Comparison of ENCODE assay signal across 8 mouse cellular contexts in the genomic region with DNA sequence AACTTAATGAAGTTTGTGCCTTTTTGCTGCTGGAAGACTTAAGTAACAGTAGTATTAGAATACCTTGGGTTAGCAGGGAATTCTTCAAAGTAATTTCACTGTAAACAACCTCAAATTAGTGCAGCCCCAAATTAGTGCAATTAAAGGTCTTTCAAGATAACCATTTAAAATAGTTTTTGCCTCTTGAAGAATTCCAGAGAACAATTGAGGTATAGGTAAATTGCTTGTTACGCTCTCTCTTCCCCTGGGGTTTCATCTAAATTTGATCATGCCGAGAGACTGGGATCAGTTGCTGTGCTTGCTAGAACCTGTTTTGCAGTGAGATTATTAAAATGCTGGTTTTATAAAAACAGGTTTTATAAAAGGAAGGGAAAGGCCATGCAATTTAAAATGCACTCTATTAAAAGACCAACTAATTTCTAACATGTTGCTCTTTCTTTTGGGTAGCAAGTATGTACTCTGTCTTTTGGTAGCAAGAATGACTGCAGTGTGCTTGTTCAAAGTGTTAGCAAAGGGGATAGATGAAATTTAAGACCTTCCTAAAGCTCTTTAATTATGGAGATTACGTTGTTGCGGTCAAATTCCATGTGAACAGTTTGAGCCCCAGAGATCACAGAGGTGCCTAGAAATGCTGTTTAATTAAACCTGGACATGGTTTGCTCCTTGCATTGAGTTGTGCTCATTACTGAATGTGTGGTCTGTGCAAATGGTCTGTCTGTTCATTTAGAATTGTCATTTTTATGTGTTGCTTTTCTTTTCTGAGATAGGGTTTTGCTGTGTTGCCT. TPM values are rescaled to one million over a fixed set of nuclear protein-coding genes. Genes with fewer than 3 reads are reported as not detected.
DNase-seq lines count a peak whose midpoint lies in the region; ATAC-seq and TF ChIP-seq lines count a peak whose summit lies in the region.

No protein-coding gene starts in this region.

- no peaks in the 10 kb centered on the region for H3K27me3 ChIP-seq in lung, embryonic 14.5 days (ENCODE audit: insufficient read depth, low read length)
- H3K27me3 ChIP-seq in embryonic facial prominence, embryonic 15.5 days: no peaks in the 10 kb centered on the region
- no peaks in the 10 kb centered on the region for H3K27me3 ChIP-seq in intestine, embryonic 16.5 days (replicated peaks; ENCODE audit: control insufficient read depth, insufficient read depth, low read length)
- H3K27me3 ChIP-seq in neural tube, embryonic 14.5 days (ENCODE audit: control insufficient read depth, insufficient read depth, low read length): no peaks in the 10 kb centered on the region

- DNase-seq in lung, embryonic 14.5 days: no peak
- no peak for DNase-seq in lung, postnatal 36 days
- DNase-seq in layer of hippocampus, postnatal 10 days (ENCODE audit: low spot score in 2 of 2): no peak
- DNase-seq in cerebellum, postnatal 14 days: no peak
- no peak for DNase-seq in cerebellum, postnatal 25 days

- no peaks in the 10 kb centered on the region for H3K4me1 ChIP-seq in lung, embryonic 14.5 days (ENCODE audit: insufficient read depth)
- peaks cover 19% of the 10 kb centered on the region for H3K4me1 ChIP-seq in embryonic facial prominence, embryonic 15.5 days
- 0 out of 2 replicates have a peak, but pooled peaks cover 4% of the 10 kb centered on the region for H3K4me1 ChIP-seq in intestine, embryonic 16.5 days (ENCODE audit: control insufficient read depth, insufficient read depth, low read length)
- peaks cover 14% of the 10 kb centered on the region for H3K4me1 ChIP-seq in neural tube, embryonic 14.5 days (ENCODE audit: control insufficient read depth, insufficient read depth, low read length)

- no peaks in the 10 kb centered on the region for H3K36me3 ChIP-seq in lung, embryonic 14.5 days (ENCODE audit: insufficient read depth)
- no peaks in the 10 kb centered on the region for H3K36me3 ChIP-seq in embryonic facial prominence, embryonic 15.5 days
- H3K36me3 ChIP-seq in intestine, embryonic 16.5 days (ENCODE audit: control insufficient read depth, insufficient read depth, low read length): no peaks in the 10 kb centered on the region
- H3K36me3 ChIP-seq in neural tube, embryonic 14.5 days (ENCODE audit: control insufficient read depth, insufficient read depth, low read length): no peaks in the 10 kb centered on the region

- peak overlapping the region; percentile 76 for H3K4me2 ChIP-seq in lung, embryonic 14.5 days
- H3K4me2 ChIP-seq in embryonic facial prominence, embryonic 15.5 days (replicated peaks): peak overlapping the region; percentile 73
- H3K4me2 ChIP-seq in intestine, embryonic 16.5 days (ENCODE audit: low read depth, low read length): peak overlapping the region; percentile 81
- peak overlapping the region; percentile 69 for H3K4me2 ChIP-seq in neural tube, embryonic 14.5 days (ENCODE audit: low read depth, low read length)

- H3K27ac ChIP-seq in lung, embryonic 14.5 days (ENCODE audit: low read depth): no peak overlapping the region
- 0 out of 2 replicates have a peak overlapping the region, but pooled peaks have one; percentile 94 for H3K27ac ChIP-seq in embryonic facial prominence, embryonic 15.5 days (replicated peaks)
- H3K27ac ChIP-seq in intestine, embryonic 16.5 days (ENCODE audit: low read length): no peak overlapping the region
- H3K27ac ChIP-seq in neural tube, embryonic 14.5 days (ENCODE audit: low read depth, low read length): no peak overlapping the region

- H3K9me3 ChIP-seq in lung, embryonic 14.5 days (ENCODE audit: low read depth, low read length): no peaks in the 10 kb centered on the region
- no peaks in the 10 kb centered on the region for H3K9me3 ChIP-seq in embryonic facial prominence, embryonic 15.5 days (replicated peaks)
- no peaks in the 10 kb centered on the region for H3K9me3 ChIP-seq in intestine, embryonic 16.5 days (ENCODE audit: control insufficient read depth, low read length)
- no peaks in the 10 kb centered on the region for H3K9me3 ChIP-seq in neural tube, embryonic 14.5 days (ENCODE audit: control insufficient read depth, low read length)

- WGBS in lung, embryonic 14.5 days: 63% methylated on average over 4 of the region's 4 CpGs
- WGBS in embryonic facial prominence, embryonic 15.5 days: 12% methylated on average over 4 of the region's 4 CpGs
- 59% methylated on average over 4 of the region's 4 CpGs for WGBS in intestine, embryonic 16.5 days
- 27% methylated on average over 4 of the region's 4 CpGs for WGBS in neural tube, embryonic 14.5 days

- ATAC-seq in lung, embryonic 14.5 days (ENCODE audit: insufficient read depth): no peak
- no peak for ATAC-seq in embryonic facial prominence, embryonic 15.5 days (ENCODE audit: insufficient number of reproducible peaks, low FRiP score, low TSS enrichment, low read depth)
- no peak for ATAC-seq in intestine, embryonic 16.5 days
- no peak for ATAC-seq in neural tube, embryonic 14.5 days (ENCODE audit: low read depth)

- peak overlapping the region; percentile 89 for H3K9ac ChIP-seq in lung, embryonic 14.5 days
- H3K9ac ChIP-seq in embryonic facial prominence, embryonic 15.5 days: peak overlapping the region; percentile 84; the same call in 1 of the 2 replicates
- no peak overlapping the region for H3K9ac ChIP-seq in intestine, embryonic 16.5 days (ENCODE audit: low read depth, low read length)
- peak overlapping the region; percentile 89 for H3K9ac ChIP-seq in neural tube, embryonic 14.5 days (replicated peaks; ENCODE audit: low read depth, low read length)

- TF ChIP-seq CTCF in lung, embryonic 14.5 days (IDR thresholded peaks at IDR 0.05; ENCODE audit: low read depth): no peak

- peak overlapping the region; percentile 89 for H3K4me3 ChIP-seq in lung, embryonic 14.5 days (ENCODE audit: low read depth, low read length)
- H3K4me3 ChIP-seq in embryonic facial prominence, embryonic 15.5 days (replicated peaks): peak overlapping the region; percentile 93
- peak overlapping the region; percentile 99 for H3K4me3 ChIP-seq in intestine, embryonic 16.5 days (ENCODE audit: low read length)
- H3K4me3 ChIP-seq in neural tube, embryonic 14.5 days (ENCODE audit: low read depth, low read length): peak overlapping the region; percentile 97

RNA-seq across cellular contexts. Expression of a gene that starts 1.7 kb away (rescaled TPM):
- polyA plus RNA-seq in lung, embryonic 14.5 days (2014; fragmentation: Nextera tagmentation; extraction: Ambion mirVana): 9.6 and 10.8 TPM in 2 replicates
- polyA plus RNA-seq in embryonic facial prominence, embryonic 15.5 days (2015; fragmentation: Nextera tagmentation; extraction: Ambion mirVana): 12.8 and 13.5 TPM in 2 replicates
- polyA plus RNA-seq in intestine, embryonic 16.5 days (2015; fragmentation: Nextera tagmentation; extraction: Ambion mirVana): 3.0 TPM in 2 replicates
- 24.0 and 29.5 TPM in 2 replicates for polyA plus RNA-seq in neural tube, embryonic 14.5 days (2014; fragmentation: Nextera tagmentation; extraction: Ambion mirVana)
- total RNA-seq in layer of hippocampus, postnatal 10 days (2021): 10 to 100 TPM; 59.7 to 62.5 TPM
